Mouse (Mus musculus) neural tube, embryonic 11.5 days (tissue): ENCODE data around the gene Zcwpw1. TPM values are rescaled to one million over a fixed set of nuclear protein-coding genes. Genes with fewer than 3 reads are reported as not detected.
"Not testable (repeated sequence)": the region's sequence is repeated elsewhere in the genome, so short reads cannot be mapped to it uniquely, and the experiment has no call there.

Experiments used
- ATAC-seq: fragments of 200-750 bp; cut with Nextera tagmentation; 2 replicates; pipeline ENCODE4 v1.8.0; 2017; ENCODE audit warnings: moderate number of reproducible peaks, mild to moderate bottlenecking, moderate TSS enrichment, moderate library complexity; ENCODE audit not compliant: insufficient read depth, low FRiP score, low TSS enrichment
- DNase-seq: peaks from one replicate; pipeline ENCODE4 v3.0.0-alpha.2; 2015; ENCODE audit warnings: low spot score
- H3K27ac ChIP-seq: fragments of 300-500 bp; sonication (generic); 2 replicates; pipeline ENCODE4 v1.5.1; 2014; ENCODE audit warnings: low read depth, mild to moderate bottlenecking, low read length
- H3K27me3 ChIP-seq: fragments of 300-500 bp; sonication (generic); 2 replicates; pipeline ENCODE4 v1.6.1; 2014; ENCODE audit warnings: mild to moderate bottlenecking, low read length, mixed read lengths; ENCODE audit not compliant: control insufficient read depth, insufficient read depth
- H3K36me3 ChIP-seq: fragments of 300-500 bp; sonication (generic); 2 replicates; pipeline ENCODE4 v1.6.1; 2014; ENCODE audit warnings: mild to moderate bottlenecking, low read length, moderate library complexity, mixed read lengths; ENCODE audit not compliant: control insufficient read depth, insufficient read depth
- H3K4me1 ChIP-seq: fragments of 300-500 bp; sonication (generic); 2 replicates; pipeline ENCODE4 v1.6.1; 2014; ENCODE audit warnings: low read length, mixed read lengths; ENCODE audit not compliant: control insufficient read depth, insufficient read depth
- H3K4me2 ChIP-seq: fragments of 300-500 bp; sonication (generic); 2 replicates; pipeline ENCODE4 v1.6.1; 2014; ENCODE audit warnings: low read depth, mild to moderate bottlenecking, moderate library complexity
- H3K4me3 ChIP-seq: fragments of 300-500 bp; sonication (generic); 2 replicates; pipeline ENCODE4 v1.5.1; 2014; ENCODE audit warnings: low read depth, low read length
- H3K9ac ChIP-seq: fragments of 300-500 bp; sonication (generic); 2 replicates; pipeline ENCODE4 v1.6.1; 2014; ENCODE audit warnings: mild to moderate bottlenecking, low read length
- H3K9me3 ChIP-seq: fragments of 300-500 bp; sonication (generic); 2 replicates; pipeline ENCODE4 v1.6.1; 2016; ENCODE audit warnings: low read length; ENCODE audit not compliant: control insufficient read depth
- WGBS: fragments of 180-500 bp; shearing (Covaris S2); extraction: QIAGEN DNeasy Blood & Tissue Kit; methylation state at CpG from one replicate; pipeline ENCODE4 v1.1.7; 2014; 5-methylcytosine and 5-hydroxymethylcytosine counted together
- polyA plus RNA-seq: library from polyadenylated mRNA; unstranded; fragments of >200 nt; fragmentation: Nextera tagmentation; extraction: Ambion mirVana; gene quantifications from 2 replicates; pipeline ENCODE4 v1.2.1, GENCODE M21; 2014

Zcwpw1 gene
- polyA plus RNA-seq, 1 experiment from 2014 or later = 11.4 TPM

DNA sequence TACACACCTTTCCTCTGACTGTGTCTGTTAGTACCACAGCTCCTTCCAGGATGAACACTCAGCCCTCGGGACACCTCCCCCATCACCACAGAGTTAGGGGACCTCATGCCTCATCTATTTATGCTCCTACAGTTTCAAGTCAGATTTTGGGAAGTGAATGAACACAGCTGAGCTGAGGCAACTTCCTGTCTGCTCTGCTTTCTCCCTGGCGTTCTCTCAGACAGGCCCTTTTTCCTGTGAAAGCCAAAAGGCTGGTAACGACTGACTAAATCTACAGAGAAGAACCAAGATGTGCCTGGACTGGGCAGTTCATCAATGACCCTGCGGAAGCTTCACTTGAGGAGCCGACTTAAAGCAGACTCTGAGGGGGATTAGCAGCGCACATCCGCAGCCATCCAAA lies 42.6 kb downstream of the Zcwpw1 start:
- no peak for ATAC-seq
- WGBS = 83% methylated on average over 7 of the region's 7 CpGs
- H3K4me3 ChIP-seq = no peak overlapping the region
- no peaks in the 10 kb centered on the region for H3K4me1 ChIP-seq
- H3K9ac ChIP-seq = no peak overlapping the region
- H3K4me2 ChIP-seq = no peak overlapping the region
- no peak for DNase-seq
- H3K27me3 ChIP-seq = no peaks in the 10 kb centered on the region
- H3K27ac ChIP-seq = no peak overlapping the region
- no peaks in the 10 kb centered on the region for H3K9me3 ChIP-seq
- no peaks in the 10 kb centered on the region for H3K36me3 ChIP-seq

GRCm38 (mm10) chr5:137831106-137831505 lies 43.5 kb downstream of the Zcwpw1 start:
- H3K4me2 ChIP-seq = no peak overlapping the region
- H3K27me3 ChIP-seq = no peaks in the 10 kb centered on the region
- H3K4me3 ChIP-seq = no peak overlapping the region
- no peaks in the 10 kb centered on the region for H3K4me1 ChIP-seq
- no peaks in the 10 kb centered on the region for H3K9me3 ChIP-seq
- no peak overlapping the region for H3K9ac ChIP-seq
- WGBS = 84% methylated on average over 4 of the region's 4 CpGs
- no peak for ATAC-seq
- H3K36me3 ChIP-seq = no peaks in the 10 kb centered on the region
- no peak overlapping the region for H3K27ac ChIP-seq
- no peak for DNase-seq

DNA sequence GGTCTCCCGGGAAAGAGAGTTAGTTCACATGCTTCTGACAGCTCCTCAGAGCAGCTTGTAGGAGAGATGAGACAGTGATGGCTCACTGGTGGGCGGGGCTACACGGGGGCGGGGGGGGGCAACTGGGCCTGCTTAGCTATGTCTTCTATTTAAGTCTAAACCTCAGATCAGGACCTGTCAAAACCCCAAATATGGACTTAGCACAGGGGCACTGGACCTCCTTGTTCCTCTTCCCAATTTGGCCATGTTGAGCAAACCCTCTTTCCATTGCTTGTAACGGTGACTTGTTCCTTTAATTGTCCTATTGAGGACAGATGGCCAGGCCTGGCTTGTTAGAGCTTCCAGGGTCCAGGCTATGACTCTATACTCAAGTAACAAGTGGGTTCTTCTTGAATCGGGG lies 43.9 kb downstream of the Zcwpw1 start:
- Histone ChIP-seq H3K4me2 (no peak overlapping the region), H3K9me3 (no peaks in the 10 kb centered on the region), H3K9ac (no peak overlapping the region), H3K4me3 (no peak overlapping the region), H3K36me3 (no peaks in the 10 kb centered on the region), H3K27me3 (no peaks in the 10 kb centered on the region), H3K4me1 (no peaks in the 10 kb centered on the region), H3K27ac (no peak overlapping the region)
- DNase-seq (no peak), ATAC-seq (no peak)
- 81% methylated on average over 6 of the region's 6 CpGs for WGBS

GRCm38 (mm10) chr5:137833500-137833899 lies 45.9 kb downstream of the Zcwpw1 start:
- no peaks in the 10 kb centered on the region for H3K36me3 ChIP-seq
- H3K27ac ChIP-seq = no peak overlapping the region
- 66% methylated on average over 4 of the region's 4 CpGs for WGBS
- no peak for ATAC-seq
- H3K9ac ChIP-seq = no peak overlapping the region
- H3K27me3 ChIP-seq = no peaks in the 10 kb centered on the region
- no peak for DNase-seq
- no peak overlapping the region for H3K4me3 ChIP-seq
- no peaks in the 10 kb centered on the region for H3K4me1 ChIP-seq
- no peaks in the 10 kb centered on the region for H3K9me3 ChIP-seq
- no peak overlapping the region for H3K4me2 ChIP-seq

GRCm38 (mm10) chr5:137835966-137836520 lies 48.4 kb downstream of the Zcwpw1 start, which contains the start of gene Pilra:
Pilra (minus strand) TSS chr5:137836281.
- not testable (repeated sequence) for ATAC-seq, H3K27ac ChIP-seq, H3K27me3 ChIP-seq, DNase-seq, H3K4me2 ChIP-seq, H3K4me3 ChIP-seq, H3K36me3 ChIP-seq, H3K4me1 ChIP-seq, H3K9ac ChIP-seq, H3K9me3 ChIP-seq
- WGBS = 85% methylated on average over 1 of the region's 2 CpGs

- DNase-seq (no peak), ATAC-seq (no peak)
- Histone ChIP-seq H3K4me1 (no peaks in the 10 kb centered on the region), H3K9ac (no peak overlapping the region), H3K9me3 (no peaks in the 10 kb centered on the region), H3K4me2 (no peak overlapping the region), H3K4me3 (no peak overlapping the region), H3K27me3 (no peaks in the 10 kb centered on the region), H3K27ac (no peak overlapping the region), H3K36me3 (no peaks in the 10 kb centered on the region)
Observed at GRCm38 (mm10) chr5:137836611-137837010, 49.0 kb downstream of the Zcwpw1 start.

- not testable (repeated sequence) for H3K4me3 ChIP-seq, H3K9ac ChIP-seq, H3K4me1 ChIP-seq, H3K36me3 ChIP-seq, DNase-seq, ATAC-seq, H3K27me3 ChIP-seq, H3K9me3 ChIP-seq, H3K4me2 ChIP-seq, H3K27ac ChIP-seq
Observed at GRCm38 (mm10) chr5:137837110-137837509, 49.5 kb downstream of the Zcwpw1 start.

DNA sequence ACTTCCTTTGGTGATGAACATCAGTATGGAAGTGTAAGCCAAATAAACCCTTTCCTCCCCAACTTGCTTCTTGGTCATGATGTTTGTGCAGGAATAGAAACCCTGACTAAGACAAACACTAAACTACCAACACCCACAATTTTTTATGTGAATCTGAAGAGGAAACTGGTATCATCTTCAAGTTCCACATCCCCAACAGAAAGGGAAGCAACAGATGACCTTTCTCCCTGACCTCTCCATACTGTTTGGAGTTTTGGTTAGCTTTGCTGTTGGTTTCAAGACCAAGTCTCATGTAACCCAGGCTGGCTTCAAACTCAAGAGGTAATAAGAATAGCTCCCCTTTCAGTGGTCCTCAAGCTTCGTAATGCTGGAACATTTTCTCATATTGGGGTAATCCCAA lies 62.7 kb downstream of the Zcwpw1 start:
- not testable (repeated sequence) for H3K9ac ChIP-seq, DNase-seq, H3K4me3 ChIP-seq, H3K9me3 ChIP-seq, H3K4me1 ChIP-seq, H3K27ac ChIP-seq, H3K27me3 ChIP-seq, H3K4me2 ChIP-seq, H3K36me3 ChIP-seq, ATAC-seq
- WGBS = 92% methylated on average over 1 of the region's 1 CpGs

- not testable (repeated sequence) for ATAC-seq, H3K4me1 ChIP-seq, H3K4me2 ChIP-seq, H3K9me3 ChIP-seq, H3K27me3 ChIP-seq, H3K27ac ChIP-seq, H3K4me3 ChIP-seq, H3K36me3 ChIP-seq, H3K9ac ChIP-seq, DNase-seq
- WGBS = 84% methylated on average over 3 of the region's 3 CpGs
Observed at GRCm38 (mm10) chr5:137854907-137855306, 67.3 kb downstream of the Zcwpw1 start.
